Mouse (Mus musculus) ovary, adult 18-20 months (tissue): ENCODE measurements around the gene Pdilt.
A peak's percentile ranks its signal among the peaks of the same experiment; 100 is the strongest.
"Not testable (repeated sequence)": the region's sequence is repeated elsewhere in the genome, so short reads cannot be mapped to it uniquely, and the experiment has no call there.

Experiments
- DNase-seq: peaks from one replicate; pipeline ENCODE4 v3.0.0; 2022; ENCODE audit warnings: low spot score, mixed read lengths

Pdilt gene

GRCm38 (mm10) chr7:119523389-119523788 is at the start of gene Pdilt:
TSS of gene Pdilt (minus strand) at chr7:119523489.
- DNase-seq, result no peak

DNA sequence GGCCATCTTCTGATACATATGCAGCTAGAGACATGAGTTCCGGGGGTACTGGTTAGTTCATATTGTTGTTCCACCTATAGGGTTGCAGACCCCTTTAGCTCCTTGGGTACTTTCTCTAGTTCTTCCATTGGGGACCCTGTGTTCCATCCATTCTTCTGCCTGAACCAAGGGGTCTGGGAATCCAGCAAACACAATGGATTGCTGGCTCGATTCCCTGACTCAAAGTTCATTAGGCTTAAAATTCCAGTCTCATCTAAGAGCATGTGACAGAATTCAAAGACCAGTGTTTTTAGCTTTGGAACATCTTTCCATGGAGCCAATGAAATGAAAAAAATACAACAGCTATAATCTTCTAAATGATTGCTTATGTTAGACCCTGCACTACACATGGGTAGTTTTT is 39.2 kb upstream of the Pdilt start:
- DNase-seq, result not testable (repeated sequence)

DNA sequence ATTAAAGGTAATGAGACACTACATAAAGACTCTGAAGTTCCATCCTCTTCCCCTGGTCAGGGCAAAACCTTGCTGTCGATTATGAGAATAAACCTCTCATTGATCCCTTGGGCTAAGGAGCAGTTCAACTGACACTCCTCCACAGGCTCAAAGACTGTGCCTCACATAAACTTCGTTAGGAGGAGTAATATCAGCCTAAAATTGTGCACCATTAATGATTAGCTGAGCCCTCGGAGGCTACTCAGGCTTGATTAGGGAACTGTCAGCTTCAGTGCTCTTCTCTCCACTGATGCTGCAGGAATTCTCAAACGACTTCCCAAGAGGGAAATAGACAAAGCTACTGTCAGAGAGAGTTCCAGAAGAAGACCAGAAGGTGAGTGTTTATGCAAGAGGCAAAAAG is 38.2 kb upstream of the Pdilt start:
- DNase-seq, result no peak

GRCm38 (mm10) chr7:119560452-119560835 is 37.2 kb upstream of the Pdilt start:
- DNase-seq, result no peak

DNA sequence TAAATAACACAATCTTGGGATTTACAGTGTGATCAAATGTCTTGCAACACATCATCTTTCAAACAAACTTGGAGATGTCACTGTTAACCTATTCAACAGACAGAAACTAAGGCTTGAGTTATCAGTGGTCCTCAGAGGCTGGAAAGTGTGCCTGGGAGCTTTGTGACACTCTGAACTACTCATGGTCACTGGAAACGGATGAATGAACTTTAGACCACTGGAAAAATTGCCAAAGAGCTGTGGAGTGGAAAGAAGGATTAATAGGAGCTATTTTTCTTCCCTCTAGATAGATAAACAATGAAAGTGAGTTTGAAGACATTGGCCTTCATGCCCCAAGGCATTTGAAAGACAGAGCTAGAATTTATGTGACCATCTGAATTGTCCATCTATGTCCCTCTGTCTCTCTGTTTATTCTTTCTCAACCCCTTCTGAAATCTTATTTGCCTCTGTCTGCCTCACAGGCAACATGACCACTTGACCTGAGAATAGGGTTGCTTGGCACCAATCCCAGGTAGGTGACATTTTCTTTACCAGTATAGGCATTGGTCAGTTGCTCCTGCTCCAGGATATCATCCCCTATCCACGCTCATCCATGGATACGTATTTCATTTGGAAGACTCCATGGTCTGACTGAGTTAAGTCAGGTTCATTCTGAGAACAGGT is 36.6 kb upstream of the Pdilt start:
- DNase-seq, result no peak

DNA sequence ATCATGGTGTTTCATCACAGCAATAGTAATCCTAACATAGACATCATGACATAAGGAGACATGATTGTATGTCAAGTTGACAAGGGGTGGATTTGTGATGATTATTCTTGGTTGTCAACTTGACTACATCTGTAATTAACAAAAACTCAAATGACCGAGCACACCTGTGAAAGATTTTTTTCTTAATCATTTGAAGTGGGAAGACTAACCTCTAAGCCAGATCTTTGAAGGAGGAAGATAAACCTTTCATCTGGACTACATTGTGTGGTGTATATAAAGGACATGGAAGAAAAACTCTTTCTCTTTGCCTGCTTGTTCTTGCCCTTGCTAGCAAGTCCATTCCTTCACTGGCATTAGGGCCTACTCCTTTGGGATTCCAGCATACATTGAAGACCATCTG is 30.8 kb upstream of the Pdilt start, which contains the start of gene Acsm2:
Gene Acsm2, plus strand, starts transcription at position 301 of the 400 bp plus-strand sequence.
- no peak for DNase-seq

DNA sequence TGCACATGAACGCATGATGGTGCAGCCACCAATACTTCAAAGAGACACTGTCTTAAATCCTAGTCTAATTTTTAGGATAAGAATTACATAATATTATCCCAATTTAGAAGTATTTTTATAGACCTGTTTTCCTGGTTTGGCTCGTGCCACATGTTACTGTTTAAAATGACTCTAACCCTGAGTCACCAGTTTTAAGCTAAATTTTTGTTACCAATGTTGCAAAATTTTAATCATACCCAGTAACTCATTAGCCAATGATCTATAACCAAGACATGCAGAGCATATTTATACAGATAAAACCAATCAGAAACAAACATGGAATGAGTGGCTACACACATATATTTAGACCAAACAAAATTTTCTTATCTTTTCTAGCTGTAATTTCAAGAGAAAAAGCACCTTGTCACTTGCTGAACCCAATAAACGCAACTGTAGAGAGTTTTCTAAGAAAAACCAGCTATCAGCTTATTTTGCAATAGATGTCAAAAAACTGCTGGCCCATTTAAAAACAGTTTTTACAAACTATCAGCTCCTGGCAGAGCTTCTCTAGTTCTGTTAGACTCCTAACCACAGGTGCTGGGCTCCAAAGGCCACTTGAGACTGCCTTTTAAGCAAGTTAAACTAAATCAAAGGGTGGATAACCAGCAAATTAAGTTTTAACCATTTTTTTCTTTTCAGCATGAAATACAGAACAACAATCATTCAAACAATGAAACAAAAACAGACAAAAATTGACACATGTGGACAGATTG is 27.4 kb upstream of the Pdilt start:
- no peak for DNase-seq

- DNase-seq, result no peak
Observed at GRCm38 (mm10) chr7:119545572-119545971, 22.3 kb upstream of the Pdilt start.

DNA sequence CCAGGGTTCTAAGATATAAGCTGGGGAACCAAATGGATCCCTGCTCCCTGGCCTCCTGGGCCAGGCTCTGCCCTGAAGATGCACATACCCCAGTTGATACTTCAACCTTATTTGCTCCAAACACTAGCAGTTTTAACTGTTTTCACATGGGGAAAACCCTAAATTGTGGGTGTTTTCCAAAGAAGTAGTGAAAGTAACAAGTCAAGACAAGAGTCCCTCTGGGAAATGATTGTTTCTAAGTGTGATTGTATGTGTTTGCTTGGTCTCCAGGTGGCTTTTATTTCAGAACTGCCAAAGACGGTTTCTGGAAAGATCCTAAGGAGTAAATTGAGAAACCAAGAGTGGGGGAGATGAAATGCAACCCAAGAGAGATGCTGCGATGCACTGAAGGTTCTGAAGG is 19.2 kb upstream of the Pdilt start:
- DNase-seq, result no peak

DNA sequence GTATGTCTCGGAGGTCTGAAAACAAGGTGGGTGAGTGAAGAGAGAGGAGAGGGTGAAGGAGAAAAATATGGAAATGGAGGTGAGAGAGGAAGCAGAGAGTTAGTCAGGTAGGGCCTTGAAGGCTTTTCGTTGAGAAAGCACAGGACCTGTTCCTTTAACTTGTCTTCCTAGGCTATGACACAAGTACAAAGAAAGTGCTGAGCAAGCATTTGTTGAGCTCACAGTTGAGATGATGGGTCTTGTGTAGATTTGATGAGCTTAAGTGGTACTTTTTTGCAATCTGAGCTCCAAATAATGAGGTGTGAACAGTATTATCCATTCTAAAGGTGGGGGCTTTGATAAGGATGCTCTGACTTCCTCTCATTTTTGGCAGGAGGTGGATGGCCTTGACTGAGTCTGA is 11.1 kb upstream of the Pdilt start:
- no peak for DNase-seq

GRCm38 (mm10) chr7:119532924-119533323 is 9.6 kb upstream of the Pdilt start:
- DNase-seq, result no peak

- DNase-seq, result no peak
Observed at GRCm38 (mm10) chr7:119528617-119529016, 5.3 kb upstream of the Pdilt start.

DNA sequence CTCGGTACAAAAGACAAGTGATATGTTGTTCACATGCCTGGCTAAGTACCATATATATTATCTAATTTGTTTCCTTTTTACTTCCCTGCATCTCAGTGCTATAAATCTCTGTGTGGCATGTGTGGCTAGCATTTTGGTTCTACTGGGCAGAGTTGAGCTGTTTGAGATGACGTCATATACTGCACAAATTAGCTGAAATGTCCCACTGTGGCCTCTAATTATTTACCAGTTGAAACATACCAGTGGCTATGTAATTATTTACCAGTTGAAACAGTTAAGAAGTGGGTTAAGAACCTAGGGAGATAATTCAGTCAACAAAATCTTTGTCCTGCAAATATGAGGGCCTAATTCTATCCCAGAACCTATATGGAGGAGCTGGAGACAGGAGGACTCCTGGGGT is 4.3 kb upstream of the Pdilt start:
- DNase-seq, result no peak

DNA sequence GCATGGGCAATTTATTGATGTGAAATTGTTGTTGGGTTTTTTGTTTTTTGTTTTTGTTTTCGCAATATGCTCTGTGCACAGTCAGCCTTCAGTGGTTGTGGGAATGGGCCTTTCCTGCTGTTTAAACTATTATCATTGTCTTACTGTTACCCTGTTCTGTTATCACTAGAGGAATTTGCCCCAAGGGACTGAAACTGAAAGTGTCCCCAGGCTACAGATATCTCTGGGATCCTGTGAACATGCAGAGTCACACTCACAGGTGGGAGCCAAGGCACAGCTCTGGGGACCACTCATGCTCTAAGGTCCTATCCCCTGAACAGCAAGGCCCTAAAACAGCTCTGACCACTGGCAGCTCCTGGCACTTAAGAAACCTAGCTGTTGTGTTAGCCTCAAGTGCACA is 3.8 kb upstream of the Pdilt start:
- no peak for DNase-seq

- no peak for DNase-seq
Observed at GRCm38 (mm10) chr7:119526486-119526885, 3.2 kb upstream of the Pdilt start.

DNA sequence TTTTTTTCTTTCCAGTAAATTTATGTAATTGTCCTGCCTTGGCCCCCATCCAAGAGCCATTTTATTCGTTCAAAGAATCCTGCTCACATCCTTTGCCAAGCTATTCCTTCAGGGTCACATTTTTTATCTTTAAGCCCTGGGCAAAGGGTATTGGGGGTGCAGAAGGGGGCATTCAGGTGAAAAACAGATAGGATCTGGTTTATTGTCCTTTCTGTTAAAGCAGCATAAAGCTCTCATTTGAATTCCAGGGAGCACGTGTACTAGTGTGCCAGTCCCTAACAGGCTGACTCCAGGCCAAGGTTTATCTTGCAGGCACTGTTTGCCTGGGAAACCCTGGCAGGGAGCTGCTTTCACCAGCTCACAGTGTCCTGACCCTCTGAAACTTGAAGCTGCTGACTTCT is 2.6 kb upstream of the Pdilt start:
- peak; percentile 26 for DNase-seq

GRCm38 (mm10) chr7:119522385-119522784 is 904 bp downstream of the Pdilt start:
- DNase-seq, result no peak

GRCm38 (mm10) chr7:119521816-119522215 is 1.5 kb downstream of the Pdilt start:
- no peak for DNase-seq

GRCm38 (mm10) chr7:119519654-119520053 is 3.6 kb downstream of the Pdilt start:
- DNase-seq, result no peak

DNA sequence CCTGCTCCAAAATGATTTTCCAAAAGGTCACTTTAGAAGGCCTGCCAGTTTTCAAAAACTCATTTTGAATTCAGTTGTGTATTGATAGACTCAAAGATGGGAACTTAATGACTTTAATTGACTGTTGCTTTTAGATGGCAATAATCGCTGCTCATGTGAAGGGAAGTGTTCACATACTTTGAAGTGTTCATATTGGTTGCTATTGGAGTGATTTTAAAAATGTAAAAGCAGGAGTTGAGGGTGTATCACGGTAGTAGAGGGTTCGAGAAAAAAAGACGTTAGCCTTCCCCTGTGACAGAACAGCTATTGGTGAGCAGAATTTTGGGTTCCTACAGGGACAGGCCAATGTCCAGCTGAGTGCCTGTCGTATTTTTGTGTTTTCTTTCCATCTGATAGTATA is 4.1 kb downstream of the Pdilt start, which contains the start of gene Acsm5:
Gene Acsm5, plus strand, starts transcription at position 301 of the 400 bp plus-strand sequence.
- no peak for DNase-seq

DNA sequence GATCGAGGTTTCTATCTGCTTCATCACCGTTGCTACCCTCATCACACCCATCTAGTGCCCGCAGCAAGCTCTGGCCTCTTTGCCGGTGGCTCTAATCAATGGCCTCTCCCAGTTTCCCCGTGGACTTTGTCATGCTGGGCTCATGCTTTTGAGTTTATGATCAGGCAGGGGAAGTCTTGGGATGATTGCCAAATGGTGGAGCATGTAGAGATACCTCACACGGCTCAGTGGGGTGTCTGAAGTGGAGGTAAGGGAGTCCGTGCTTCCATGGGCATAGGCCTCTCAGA is 7.1 kb downstream of the Pdilt start:
- DNase-seq, result no peak

DNA sequence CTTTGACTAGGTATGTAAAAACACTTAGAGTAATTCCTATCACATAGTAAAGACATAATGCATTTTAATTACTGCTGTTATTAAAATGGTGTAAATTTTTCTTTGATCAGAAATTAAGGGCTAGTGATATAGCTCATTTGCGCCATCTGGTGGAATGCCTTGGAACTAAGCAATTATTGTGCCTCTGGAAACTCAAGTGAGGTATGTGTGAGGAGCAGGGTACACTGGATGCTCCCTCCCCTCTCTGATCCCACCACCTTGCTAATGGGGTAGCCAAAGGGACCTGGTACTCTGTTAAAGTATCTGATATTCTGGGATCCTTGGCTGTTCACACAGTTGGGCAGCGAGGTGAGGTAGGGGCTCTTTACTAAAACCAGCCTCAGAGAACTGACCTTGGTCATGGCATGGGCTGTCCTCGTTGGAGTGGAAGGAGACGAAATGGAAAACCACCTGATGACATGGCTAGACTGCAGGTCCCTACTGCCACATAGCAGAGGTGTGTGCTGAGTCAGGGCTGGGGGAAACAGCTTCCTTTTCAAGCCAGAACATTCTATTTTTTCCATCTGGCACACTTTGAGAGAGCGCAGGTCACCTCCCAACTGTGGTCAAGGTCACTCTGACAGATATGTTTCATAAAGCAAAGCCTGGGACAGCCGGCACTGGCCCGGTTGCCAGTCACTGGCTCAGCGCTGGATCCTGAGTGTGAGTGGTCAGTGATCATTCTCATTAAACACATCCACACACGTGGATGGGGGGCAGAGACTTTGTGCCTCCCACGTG is 7.6 kb downstream of the Pdilt start:
- DNase-seq, result no peak

DNA sequence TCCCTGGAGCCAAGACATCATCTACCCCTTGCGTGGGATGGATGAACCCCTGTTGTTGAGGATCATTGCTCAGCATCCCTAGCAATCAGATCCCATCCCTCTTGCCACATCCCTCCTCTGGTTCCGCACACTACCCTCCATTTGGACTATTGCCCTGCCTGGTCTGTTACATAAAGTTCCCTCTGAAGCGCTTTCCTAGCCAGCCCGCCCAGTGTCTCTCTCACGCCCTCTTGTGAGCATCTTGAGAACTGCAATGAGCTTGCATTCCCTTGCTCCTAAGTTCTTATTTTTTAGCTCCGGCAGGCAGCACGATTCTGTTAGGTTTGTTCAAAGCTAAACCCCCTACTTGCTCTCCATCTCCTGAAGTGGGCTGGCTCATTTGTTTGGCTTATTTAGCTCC is 10.2 kb downstream of the Pdilt start:
- DNase-seq, result no peak
